Mouse (Mus musculus) inflammation-experienced regulatory T-cells (primary cell): Measurements from ENCODE around the gene Il6ra. TPM values are rescaled to one million over a fixed set of nuclear protein-coding genes. Genes with fewer than 3 reads are reported as not detected.

Source experiments
- polyA plus RNA-seq, 2 experiments: library from polyadenylated mRNA; unstranded; fragments of 100-300 nt; shearing (Covaris generic); gene quantifications; one replicate each; pipeline ENCODE4 v1.2.1; 2017

Il6ra gene
- 10 to 100 TPM; 42.8 to 65.2 TPM for polyA plus RNA-seq

GRCm38 (mm10) chr3:89912543-89913391 lies at the start of gene Il6ra:
Gene Il6ra (minus strand): TSS chr3:89913196.

DNA sequence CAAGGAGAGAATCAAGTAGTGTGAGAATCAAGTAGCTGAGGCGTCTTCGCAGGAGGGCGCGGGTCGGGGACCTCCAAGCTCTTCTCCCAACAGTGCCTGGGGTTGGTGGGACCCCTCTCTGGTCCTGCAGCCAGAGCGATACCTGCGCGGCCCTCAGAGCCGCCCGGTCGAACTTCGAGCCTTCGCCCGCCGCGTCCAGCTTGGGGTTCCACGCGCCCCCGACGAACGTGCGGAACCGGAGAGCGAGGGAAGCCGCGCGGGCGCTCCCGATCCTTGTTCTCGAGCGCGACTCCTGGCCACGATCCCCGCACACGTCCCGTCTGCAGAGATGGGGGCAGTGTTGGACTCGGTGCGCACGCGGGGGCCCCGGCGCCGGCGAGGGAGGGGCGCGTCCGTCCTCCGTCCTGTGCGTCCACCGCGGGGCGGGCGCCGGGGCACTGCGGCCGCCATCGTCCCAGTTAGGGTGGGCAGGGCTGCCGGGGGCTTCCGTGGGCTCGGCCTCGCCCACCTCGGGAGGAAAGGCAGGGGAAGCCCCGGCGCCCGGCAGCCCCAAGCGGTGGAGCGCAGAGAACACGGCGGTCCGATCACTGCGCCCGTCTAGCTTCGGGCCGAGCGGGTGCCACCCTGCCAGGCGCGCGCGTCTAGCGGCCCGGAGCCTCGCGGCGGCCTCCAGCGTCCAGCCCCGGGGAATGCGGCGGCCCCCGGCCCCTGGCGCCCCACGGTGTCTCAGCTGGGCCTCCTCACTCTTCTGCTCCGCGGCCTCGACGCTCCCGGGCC lies 82.0 kb downstream of the Il6ra start, which contains the start of gene She:
Gene She (plus strand): TSS at position 556 of the 777 bp plus-strand sequence.

Other genes starting within 250 kb of the Il6ra start
- 100 to 1,000 TPM in 1 of 2 experiments, 10 to 100 TPM in 1; 94.9 to 105 TPM for gene Adar, start 198.2 kb downstream of the Il6ra start, polyA plus RNA-seq
- gene Chrnb2, start 148.6 kb downstream of the Il6ra start, polyA plus RNA-seq = 1 to 10 TPM; 1.3 to 2.6 TPM
- 10 to 100 TPM; 78.5 to 79.8 TPM for gene Ube2q1, start 139.6 kb downstream of the Il6ra start, polyA plus RNA-seq
- gene She, start 81.8 kb downstream of the Il6ra start, polyA plus RNA-seq = 10 to 100 TPM in 1 of 2 experiments, 1 to 10 TPM in 1; 9.6 to 12.3 TPM
- 100 to 1,000 TPM; 103 to 105 TPM for gene Atp8b2, start 50.3 kb upstream of the Il6ra start, polyA plus RNA-seq
- gene Hax1, start 85.6 kb upstream of the Il6ra start, polyA plus RNA-seq = 10 to 100 TPM; 97.9 to 98.2 TPM
- gene 4933434E20Rik, start 138.4 kb upstream of the Il6ra start, polyA plus RNA-seq = 100 to 1,000 TPM; 136 to 148 TPM
- 100 to 1,000 TPM; 178 to 194 TPM for gene Ubap2l, start 139.4 kb upstream of the Il6ra start, polyA plus RNA-seq
- gene Tpm3, start 159.5 kb upstream of the Il6ra start, polyA plus RNA-seq = 100 to 1,000 TPM; 802 to 914 TPM
- gene Nup210l, start 190.9 kb upstream of the Il6ra start, polyA plus RNA-seq = under 1 TPM; 0.25 to 0.93 TPM